Mouse (Mus musculus): ENCODE measurements around the gene Atg101.

- TF ChIP-seq MAFK (IDR thresholded peaks at IDR 0.05; ENCODE audit: borderline replicate concordance, low read depth, low read length) (no peak), CTCF (IDR thresholded peaks at IDR 0.05 in 2 of 3, conservative IDR thresholded peaks at IDR 0.05 in 1 of 3; ENCODE audit: control insufficient read depth in 1 of 3, insufficient read depth in 1 of 3, low read depth in 2 of 3, low read length in 3 of 3, poor library complexity in 1 of 3, severe bottlenecking in 1 of 3) (no peak), MAX (IDR thresholded peaks at IDR 0.05; ENCODE audit: low read length) (no peak), TCF12 (IDR thresholded peaks at IDR 0.05; ENCODE audit: low read depth, low read length) (no peak), HCFC1 (IDR thresholded peaks at IDR 0.05; ENCODE audit: low read depth, low read length) (no peak)
These were observed 48.2 kb upstream of the Atg101 start for GRCm38 (mm10) chr15:101235728-101236327.

Measured in MEL (cell line).